Comparison of ENCODE assay signal across 9 mouse cellular contexts in genomic region chr1:189761581-189762021, GRCm38 (mm10). TPM values are rescaled to one million over a fixed set of nuclear protein-coding genes. Genes with fewer than 3 reads are reported as not detected.
DNase-seq lines count a peak whose midpoint lies in the region; ATAC-seq lines count a peak whose summit lies in the region.
"Had no signal": no experiment of that assay in that cellular context is flagged by ENCODE, and none has a peak within 500 bp of the region (broad histone marks: within the 10 kb centered on the region; RNA-seq: fewer than 3 reads in every experiment).

No protein-coding gene starts in this region.

- H3K36me3 ChIP-seq in lung, embryonic 15.5 days: no peaks in the 10 kb centered on the region
- H3K36me3 ChIP-seq in stomach, embryonic 14.5 days (ENCODE audit: control insufficient read depth, insufficient read depth, low read length): no peaks in the 10 kb centered on the region
- no peaks in the 10 kb centered on the region for H3K36me3 ChIP-seq in forebrain, embryonic 11.5 days (ENCODE audit: control insufficient read depth, insufficient read depth, low read length)

- no peaks in the 10 kb centered on the region for H3K27me3 ChIP-seq in lung, embryonic 15.5 days
- H3K27me3 ChIP-seq in stomach, embryonic 14.5 days (ENCODE audit: control insufficient read depth, insufficient read depth, low read length): no peaks in the 10 kb centered on the region
- no peaks in the 10 kb centered on the region for H3K27me3 ChIP-seq in forebrain, embryonic 11.5 days (ENCODE audit: control insufficient read depth, insufficient read depth, low read length)

- WGBS in lung, embryonic 15.5 days: 31% methylated on average over 6 of the region's 6 CpGs
- WGBS in stomach, embryonic 14.5 days: 11% methylated on average over 6 of the region's 6 CpGs
- 11% methylated on average over 6 of the region's 6 CpGs for WGBS in forebrain, embryonic 11.5 days

- H3K27ac ChIP-seq in lung, embryonic 15.5 days: peak overlapping the region; percentile 64
- peak overlapping the region; percentile 76; the same call in 1 of the 2 replicates for H3K27ac ChIP-seq in stomach, embryonic 14.5 days (ENCODE audit: low read length)
- no peak overlapping the region for H3K27ac ChIP-seq in forebrain, embryonic 11.5 days (ENCODE audit: low read depth, low read length)

- peaks cover 39% of the 10 kb centered on the region for H3K4me1 ChIP-seq in lung, embryonic 15.5 days
- H3K4me1 ChIP-seq in stomach, embryonic 14.5 days (ENCODE audit: control insufficient read depth, insufficient read depth, low read length): peaks cover 12% of the 10 kb centered on the region
- H3K4me1 ChIP-seq in forebrain, embryonic 11.5 days (replicated peaks; ENCODE audit: control insufficient read depth, insufficient read depth, low read length): peaks cover 5% of the 10 kb centered on the region; the same call in 1 of the 2 replicates

- H3K9me3 ChIP-seq in lung, embryonic 15.5 days: no peaks in the 10 kb centered on the region
- H3K9me3 ChIP-seq in stomach, embryonic 14.5 days (ENCODE audit: control insufficient read depth, low read depth, low read length): no peaks in the 10 kb centered on the region
- no peaks in the 10 kb centered on the region for H3K9me3 ChIP-seq in forebrain, embryonic 11.5 days (ENCODE audit: control insufficient read depth, low read length)

- no peak overlapping the region for H3K9ac ChIP-seq in lung, embryonic 15.5 days
- H3K9ac ChIP-seq in stomach, embryonic 14.5 days (replicated peaks; ENCODE audit: low read depth, low read length): no peak overlapping the region
- no peak overlapping the region for H3K9ac ChIP-seq in forebrain, embryonic 11.5 days (ENCODE audit: low read length)

- peak; percentile 80 for ATAC-seq in lung, embryonic 15.5 days (ENCODE audit: borderline replicate concordance, extremely low read depth, low FRiP score, low TSS enrichment)
- peak; percentile 93 for ATAC-seq in stomach, embryonic 14.5 days (ENCODE audit: insufficient number of reproducible peaks, insufficient read depth, low FRiP score, low read depth)
- ATAC-seq in forebrain, embryonic 11.5 days (replicated peaks; ENCODE audit: low FRiP score): no peak

- no peak for DNase-seq in lung, postnatal 25 days (ENCODE audit: low spot score)
- peak; percentile 36 for DNase-seq in adrenal gland, postnatal 10 days
- peak; percentile 75 for DNase-seq in kidney, adult 9 months
- DNase-seq in ovary, postnatal 10 days (ENCODE audit: low spot score): no peak
- DNase-seq in forebrain, embryonic 11.5 days (ENCODE audit: low spot score): no peak
- no peak for DNase-seq in heart, postnatal 4 days
- DNase-seq: gastrocnemius, postnatal 14 days had no signal

- no peak overlapping the region for H3K4me3 ChIP-seq in lung, embryonic 15.5 days
- no peak overlapping the region for H3K4me3 ChIP-seq in stomach, embryonic 14.5 days (ENCODE audit: low read depth, low read length)
- no peak overlapping the region for H3K4me3 ChIP-seq in forebrain, embryonic 11.5 days (ENCODE audit: low read depth, low read length)

- H3K4me2 ChIP-seq in lung, embryonic 15.5 days: no peak overlapping the region
- peak overlapping the region; percentile 20; the same call in 1 of the 2 replicates for H3K4me2 ChIP-seq in stomach, embryonic 14.5 days (replicated peaks; ENCODE audit: low read depth, low read length)
- no peak overlapping the region for H3K4me2 ChIP-seq in forebrain, embryonic 11.5 days (ENCODE audit: low read depth, low read length, severe bottlenecking)

RNA-seq across cellular contexts. Expression of gene Ptpn14, which starts 33.5 kb away (rescaled TPM):
- 8.3 and 8.6 TPM in 2 replicates for polyA plus RNA-seq in lung, embryonic 15.5 days (2015; fragmentation: Nextera tagmentation; extraction: Ambion mirVana)
- total RNA-seq in adrenal gland, postnatal 10 days (2021): 10 to 100 TPM; 24.1 to 27.7 TPM
- 11.2 and 14.3 TPM in 2 replicates for polyA plus RNA-seq in stomach, embryonic 14.5 days (2014; fragmentation: Nextera tagmentation; extraction: Ambion mirVana)
- polyA plus RNA-seq in forebrain, embryonic 11.5 days (2014; fragmentation: Nextera tagmentation; extraction: Ambion mirVana): 4.5 and 5.1 TPM in 2 replicates
- 10 to 100 TPM; 31.0 to 33.3 TPM for total RNA-seq in heart, postnatal 4 days (2021)

Comparison
In these comparisons a context has a peak if more than half of its experiments do, and no peak if none do; other contexts are left out.
1. DNase-seq: peak in adrenal gland, postnatal 10 days (single experiment) and kidney, adult 9 months (single experiment); none in lung, postnatal 25 days (single experiment), ovary, postnatal 10 days (single experiment), forebrain, embryonic 11.5 days (single experiment) and heart, postnatal 4 days (single experiment).